Mouse (Mus musculus) embryonic facial prominence, embryonic 12.5 days (tissue): ENCODE measurements at regions not wholly inside any gene's neighbourhood (a gene's known extent, or its start where the extent isn't known, plus 50 kb on each side); places are given as distances from the start of the nearest gene placed in this dataset.

ENCODE experiments used
- ATAC-seq: fragments of 200-750 bp; cut with Nextera tagmentation; 2 replicates; pipeline ENCODE4 v1.8.0; 2017; ENCODE audit not compliant: insufficient number of reproducible peaks, insufficient read depth, low FRiP score, low TSS enrichment
- H3K27ac ChIP-seq: fragments of 300-500 bp; sonication (generic); 2 replicates; pipeline ENCODE4 v1.5.1; 2016; ENCODE audit warnings: mild to moderate bottlenecking
- H3K27me3 ChIP-seq: fragments of 300-500 bp; sonication (generic); 2 replicates; pipeline ENCODE4 v1.6.1; 2016; ENCODE audit warnings: mild to moderate bottlenecking, moderate library complexity
- H3K36me3 ChIP-seq: fragments of 300-500 bp; sonication (generic); 2 replicates; pipeline ENCODE4 v1.6.1; 2016; ENCODE audit warnings: mild to moderate bottlenecking
- H3K4me1 ChIP-seq: fragments of 300-500 bp; sonication (generic); 2 replicates; pipeline ENCODE4 v1.6.1; 2016
- H3K4me2 ChIP-seq: fragments of 300-500 bp; sonication (generic); replicated peaks from 2 replicates; pipeline ENCODE4 v1.6.1; 2016; ENCODE audit warnings: mild to moderate bottlenecking, moderate library complexity
- H3K4me3 ChIP-seq: fragments of 300-500 bp; sonication (generic); 2 replicates; pipeline ENCODE4 v1.5.1; 2016; ENCODE audit warnings: mild to moderate bottlenecking
- H3K9ac ChIP-seq: fragments of 300-500 bp; sonication (generic); 2 replicates; pipeline ENCODE4 v1.6.1; 2016; ENCODE audit warnings: mild to moderate bottlenecking, moderate library complexity
- H3K9me3 ChIP-seq: fragments of 300-500 bp; sonication (generic); 2 replicates; pipeline ENCODE4 v1.6.1; 2016; ENCODE audit warnings: mild to moderate bottlenecking, moderate library complexity
- WGBS: fragments of 180-500 bp; shearing (Covaris S2); methylation state at CpG from one replicate; pipeline ENCODE4 v1.1.7; 2016; 5-methylcytosine and 5-hydroxymethylcytosine counted together

- H3K9me3 ChIP-seq = no peaks in the 10 kb centered on the region
- no peaks in the 10 kb centered on the region for H3K27me3 ChIP-seq
- H3K4me3 ChIP-seq = no peak overlapping the region
- no peak overlapping the region for H3K9ac ChIP-seq
- H3K27ac ChIP-seq = no peak overlapping the region
- no peaks in the 10 kb centered on the region for H3K4me1 ChIP-seq
- 92% methylated on average over 8 of the region's 8 CpGs for WGBS
- H3K4me2 ChIP-seq = no peak overlapping the region
- ATAC-seq = no peak
- no peaks in the 10 kb centered on the region for H3K36me3 ChIP-seq
These were observed 50.0 kb upstream of the Trim2 start for GRCm38 (mm10) chr3:84356690-84357014.
